Mouse (Mus musculus): ENCODE measurements at regions not wholly inside any gene's neighbourhood (a gene's known extent, or its start where the extent isn't known, plus 50 kb on each side); places are given as distances from the start of the nearest gene placed in this dataset.

- H3K4me2 ChIP-seq (replicated peaks; ENCODE audit: low read depth, low read length): no peak overlapping the region
- no peak for ATAC-seq (ENCODE audit: low FRiP score, low TSS enrichment)
- no peaks in the 10 kb centered on the region for H3K4me1 ChIP-seq (ENCODE audit: insufficient read depth, low read length)
- no peaks in the 10 kb centered on the region for H3K27me3 ChIP-seq (ENCODE audit: insufficient read depth, low read length)
- no peaks in the 10 kb centered on the region for H3K36me3 ChIP-seq (ENCODE audit: insufficient read depth, low read length)
- no peak overlapping the region for H3K4me3 ChIP-seq (ENCODE audit: low read length)
- H3K27ac ChIP-seq (ENCODE audit: low read length): no peak overlapping the region
- 83% methylated on average over 3 of the region's 3 CpGs for WGBS
- no peak overlapping the region for H3K9ac ChIP-seq (replicated peaks; ENCODE audit: low read length)
- no peaks in the 10 kb centered on the region for H3K9me3 ChIP-seq (ENCODE audit: low read length)
These were observed 305.8 kb downstream of the Wdr11 start for GRCm38 (mm10) chr7:129897511-129897910.

GRCm38 (mm10) chr7:129902256-129902655, 310.6 kb downstream of the Wdr11 start:
- no peak overlapping the region for H3K4me3 ChIP-seq (ENCODE audit: low read length)
- WGBS: 85% methylated on average over 4 of the region's 4 CpGs
- H3K27me3 ChIP-seq (ENCODE audit: insufficient read depth, low read length): no peaks in the 10 kb centered on the region

GRCm38 (mm10) chr7:129903126-129903525, 311.5 kb downstream of the Wdr11 start:
- H3K27me3 ChIP-seq (ENCODE audit: insufficient read depth, low read length): no peaks in the 10 kb centered on the region
- H3K4me2 ChIP-seq (replicated peaks; ENCODE audit: low read depth, low read length): no peak overlapping the region
- WGBS: 52% methylated on average over 5 of the region's 5 CpGs
- H3K9ac ChIP-seq (replicated peaks; ENCODE audit: low read length): no peak overlapping the region
- H3K4me3 ChIP-seq (ENCODE audit: low read length): no peak overlapping the region
- no peak; the same call in 1 of the 2 replicates for ATAC-seq (ENCODE audit: low FRiP score, low TSS enrichment)
- H3K4me1 ChIP-seq (ENCODE audit: insufficient read depth, low read length): no peaks in the 10 kb centered on the region
- H3K9me3 ChIP-seq (ENCODE audit: low read length): no peaks in the 10 kb centered on the region
- no peak overlapping the region for H3K27ac ChIP-seq (ENCODE audit: low read length)
- no peaks in the 10 kb centered on the region for H3K36me3 ChIP-seq (ENCODE audit: insufficient read depth, low read length)

More at GRCm38 (mm10) chr7:129902256-129902655, 310.6 kb downstream of the Wdr11 start:
- no peak overlapping the region for H3K27ac ChIP-seq (ENCODE audit: low read length)
- H3K4me2 ChIP-seq (replicated peaks; ENCODE audit: low read depth, low read length): no peak overlapping the region
- H3K4me1 ChIP-seq (ENCODE audit: insufficient read depth, low read length): no peaks in the 10 kb centered on the region
- H3K36me3 ChIP-seq (ENCODE audit: insufficient read depth, low read length): no peaks in the 10 kb centered on the region
- no peak for ATAC-seq (ENCODE audit: low FRiP score, low TSS enrichment)
- no peaks in the 10 kb centered on the region for H3K9me3 ChIP-seq (ENCODE audit: low read length)
- no peak overlapping the region for H3K9ac ChIP-seq (replicated peaks; ENCODE audit: low read length)

- H3K9ac ChIP-seq (replicated peaks; ENCODE audit: low read length): no peak overlapping the region
- H3K4me1 ChIP-seq (ENCODE audit: insufficient read depth, low read length): peaks cover 6% of the 10 kb centered on the region; the same call in 1 of the 2 replicates
- H3K27ac ChIP-seq (ENCODE audit: low read length): no peak overlapping the region
- no peak for ATAC-seq (ENCODE audit: low FRiP score, low TSS enrichment)
- H3K36me3 ChIP-seq (ENCODE audit: insufficient read depth, low read length): no peaks in the 10 kb centered on the region
- H3K27me3 ChIP-seq (ENCODE audit: insufficient read depth, low read length): no peaks in the 10 kb centered on the region
- H3K4me3 ChIP-seq (ENCODE audit: low read length): no peak overlapping the region
- 75% methylated on average over 1 of the region's 1 CpGs for WGBS
- H3K4me2 ChIP-seq (replicated peaks; ENCODE audit: low read depth, low read length): no peak overlapping the region
- no peaks in the 10 kb centered on the region for H3K9me3 ChIP-seq (ENCODE audit: low read length)
These were observed 314.5 kb downstream of the Wdr11 start for GRCm38 (mm10) chr7:129906131-129906530.

GRCm38 (mm10) chr7:129908826-129909225, 317.2 kb downstream of the Wdr11 start:
- 85% methylated on average over 5 of the region's 5 CpGs for WGBS

GRCm38 (mm10) chr7:129909730-129910129, 318.1 kb downstream of the Wdr11 start:
- 84% methylated on average over 1 of the region's 1 CpGs for WGBS
- no peak overlapping the region for H3K27ac ChIP-seq (ENCODE audit: low read length)
- peaks cover 6% of the 10 kb centered on the region; the same call in 1 of the 2 replicates for H3K4me1 ChIP-seq (ENCODE audit: insufficient read depth, low read length)
- no peaks in the 10 kb centered on the region for H3K36me3 ChIP-seq (ENCODE audit: insufficient read depth, low read length)
- no peak for ATAC-seq (ENCODE audit: low FRiP score, low TSS enrichment)
- H3K9me3 ChIP-seq (ENCODE audit: low read length): no peaks in the 10 kb centered on the region
- H3K9ac ChIP-seq (replicated peaks; ENCODE audit: low read length): no peak overlapping the region
- no peaks in the 10 kb centered on the region for H3K27me3 ChIP-seq (ENCODE audit: insufficient read depth, low read length)
- no peak overlapping the region for H3K4me3 ChIP-seq (ENCODE audit: low read length)
- no peak overlapping the region for H3K4me2 ChIP-seq (replicated peaks; ENCODE audit: low read depth, low read length)

More at GRCm38 (mm10) chr7:129908826-129909225, 317.2 kb downstream of the Wdr11 start:
- Histone ChIP-seq H3K4me2 (replicated peaks; ENCODE audit: low read depth, low read length) (no peak overlapping the region), H3K36me3 (ENCODE audit: insufficient read depth, low read length) (no peaks in the 10 kb centered on the region), H3K9me3 (ENCODE audit: low read length) (no peaks in the 10 kb centered on the region), H3K4me1 (ENCODE audit: insufficient read depth, low read length) (peaks cover 6% of the 10 kb centered on the region; the same call in 1 of the 2 replicates), H3K27ac (ENCODE audit: low read length) (no peak overlapping the region), H3K27me3 (ENCODE audit: insufficient read depth, low read length) (no peaks in the 10 kb centered on the region), H3K9ac (replicated peaks; ENCODE audit: low read length) (no peak overlapping the region), H3K4me3 (ENCODE audit: low read length) (no peak overlapping the region)
- no peak for ATAC-seq (ENCODE audit: low FRiP score, low TSS enrichment)

- no peak overlapping the region for H3K4me3 ChIP-seq (ENCODE audit: low read length)
- H3K9me3 ChIP-seq (ENCODE audit: low read length): no peaks in the 10 kb centered on the region
- H3K27me3 ChIP-seq (ENCODE audit: insufficient read depth, low read length): no peaks in the 10 kb centered on the region
- H3K4me1 ChIP-seq (ENCODE audit: insufficient read depth, low read length): peaks cover 6% of the 10 kb centered on the region; the same call in 1 of the 2 replicates
- H3K9ac ChIP-seq (replicated peaks; ENCODE audit: low read length): no peak overlapping the region
- peak overlapping the region; percentile 4; the same call in 1 of the 2 replicates for H3K27ac ChIP-seq (ENCODE audit: low read length)
- 23% methylated on average over 3 of the region's 3 CpGs for WGBS
- H3K4me2 ChIP-seq (replicated peaks; ENCODE audit: low read depth, low read length): no peak overlapping the region
- no peak for ATAC-seq (ENCODE audit: low FRiP score, low TSS enrichment)
- no peaks in the 10 kb centered on the region for H3K36me3 ChIP-seq (ENCODE audit: insufficient read depth, low read length)
These were observed 319.2 kb downstream of the Wdr11 start for GRCm38 (mm10) chr7:129910826-129911225.

GRCm38 (mm10) chr7:129914871-129915270, 323.2 kb downstream of the Wdr11 start:
- Histone ChIP-seq H3K4me3 (ENCODE audit: low read length) (no peak overlapping the region), H3K4me1 (ENCODE audit: insufficient read depth, low read length) (peaks cover 9% of the 10 kb centered on the region; the same call in 1 of the 2 replicates), H3K36me3 (ENCODE audit: insufficient read depth, low read length) (no peaks in the 10 kb centered on the region), H3K4me2 (replicated peaks; ENCODE audit: low read depth, low read length) (no peak overlapping the region), H3K27ac (ENCODE audit: low read length) (no peak overlapping the region), H3K27me3 (ENCODE audit: insufficient read depth, low read length) (no peaks in the 10 kb centered on the region), H3K9me3 (ENCODE audit: low read length) (no peaks in the 10 kb centered on the region), H3K9ac (replicated peaks; ENCODE audit: low read length) (no peak overlapping the region)
- no peak for ATAC-seq (ENCODE audit: low FRiP score, low TSS enrichment)
- 88% methylated on average over 6 of the region's 6 CpGs for WGBS

- no peaks in the 10 kb centered on the region for H3K27me3 ChIP-seq (ENCODE audit: insufficient read depth, low read length)
- H3K9ac ChIP-seq (replicated peaks; ENCODE audit: low read length): no peak overlapping the region
- H3K36me3 ChIP-seq (ENCODE audit: insufficient read depth, low read length): no peaks in the 10 kb centered on the region
- no peaks in the 10 kb centered on the region for H3K9me3 ChIP-seq (ENCODE audit: low read length)
- no peak overlapping the region for H3K4me3 ChIP-seq (ENCODE audit: low read length)
- 0 out of 2 replicates have a peak, but pooled peaks cover 4% of the 10 kb centered on the region for H3K4me1 ChIP-seq (ENCODE audit: insufficient read depth, low read length)
- ATAC-seq (ENCODE audit: low FRiP score, low TSS enrichment): no peak
- WGBS: 77% methylated on average over 18 of the region's 18 CpGs
- no peak overlapping the region for H3K4me2 ChIP-seq (replicated peaks; ENCODE audit: low read depth, low read length)
- H3K27ac ChIP-seq (ENCODE audit: low read length): no peak overlapping the region
These were observed 326.9 kb downstream of the Wdr11 start for GRCm38 (mm10) chr7:129918240-129919200.

GRCm38 (mm10) chr7:129922291-129922690, 330.6 kb downstream of the Wdr11 start:
- H3K4me2 ChIP-seq (replicated peaks; ENCODE audit: low read depth, low read length): no peak overlapping the region

More at GRCm38 (mm10) chr7:129922291-129922690, 330.6 kb downstream of the Wdr11 start:
- no peaks in the 10 kb centered on the region for H3K9me3 ChIP-seq (ENCODE audit: low read length)
- 0 out of 2 replicates have a peak, but pooled peaks cover 4% of the 10 kb centered on the region for H3K4me1 ChIP-seq (ENCODE audit: insufficient read depth, low read length)
- H3K27me3 ChIP-seq (ENCODE audit: insufficient read depth, low read length): no peaks in the 10 kb centered on the region
- no peaks in the 10 kb centered on the region for H3K36me3 ChIP-seq (ENCODE audit: insufficient read depth, low read length)
- ATAC-seq (ENCODE audit: low FRiP score, low TSS enrichment): no peak
- no peak overlapping the region for H3K4me3 ChIP-seq (ENCODE audit: low read length)
- no peak overlapping the region for H3K9ac ChIP-seq (replicated peaks; ENCODE audit: low read length)
- no peak overlapping the region for H3K27ac ChIP-seq (ENCODE audit: low read length)
- 79% methylated on average over 7 of the region's 7 CpGs for WGBS

Measured in kidney, embryonic 16.5 days (tissue).